Mouse (Mus musculus): ENCODE results near the gene Olfr670. TPM values are rescaled to one million over a fixed set of nuclear protein-coding genes. Genes with fewer than 3 reads are reported as not detected.

The Olfr670 gene
- polyA plus RNA-seq, 1 experiment from 2014 or later: not detected

Other genes starting within 250 kb of the Olfr670 start
- not detected in 2 replicates for gene Usp17le, start 185.2 kb downstream of the Olfr670 start, polyA plus RNA-seq (2014; fragmentation: Nextera tagmentation; extraction: Ambion mirVana)
- gene Usp17lb, start 120.0 kb downstream of the Olfr670 start, polyA plus RNA-seq (2014; fragmentation: Nextera tagmentation; extraction: Ambion mirVana): not detected in 2 replicates
- not detected in 2 replicates for gene Usp17la, start 105.6 kb downstream of the Olfr670 start, polyA plus RNA-seq (2014; fragmentation: Nextera tagmentation; extraction: Ambion mirVana)
- not detected in 2 replicates for gene Olfr665, start 84.6 kb downstream of the Olfr670 start, polyA plus RNA-seq (2014; fragmentation: Nextera tagmentation; extraction: Ambion mirVana)
- not detected in 2 replicates for gene Olfr666, start 66.7 kb downstream of the Olfr670 start, polyA plus RNA-seq (2014; fragmentation: Nextera tagmentation; extraction: Ambion mirVana)
- gene Olfr667, start 41.1 kb downstream of the Olfr670 start, polyA plus RNA-seq (2014; fragmentation: Nextera tagmentation; extraction: Ambion mirVana): not detected in 2 replicates
- not detected in 2 replicates for gene Olfr668, start 34.6 kb downstream of the Olfr670 start, polyA plus RNA-seq (2014; fragmentation: Nextera tagmentation; extraction: Ambion mirVana)
- not detected in 2 replicates for gene Olfr669, start 28.4 kb downstream of the Olfr670 start, polyA plus RNA-seq (2014; fragmentation: Nextera tagmentation; extraction: Ambion mirVana)
- gene Olfr671, start 16.5 kb upstream of the Olfr670 start, polyA plus RNA-seq (2014; fragmentation: Nextera tagmentation; extraction: Ambion mirVana): not detected in 2 replicates
- gene Olfr672, start 39.4 kb upstream of the Olfr670 start, polyA plus RNA-seq (2014; fragmentation: Nextera tagmentation; extraction: Ambion mirVana): not detected in 2 replicates
- gene Olfr675, start 65.8 kb upstream of the Olfr670 start, polyA plus RNA-seq (2014; fragmentation: Nextera tagmentation; extraction: Ambion mirVana): not detected in 2 replicates
- not detected in 2 replicates for gene Olfr676, start 70.1 kb upstream of the Olfr670 start, polyA plus RNA-seq (2014; fragmentation: Nextera tagmentation; extraction: Ambion mirVana)
- not detected in 2 replicates for gene Olfr677, start 88.8 kb upstream of the Olfr670 start, polyA plus RNA-seq (2014; fragmentation: Nextera tagmentation; extraction: Ambion mirVana)
- gene Olfr678, start 101.9 kb upstream of the Olfr670 start, polyA plus RNA-seq (2014; fragmentation: Nextera tagmentation; extraction: Ambion mirVana): not detected in 2 replicates
- not detected in 2 replicates for gene Olfr679, start 118.6 kb upstream of the Olfr670 start, polyA plus RNA-seq (2014; fragmentation: Nextera tagmentation; extraction: Ambion mirVana)
- gene Olfr680-ps1, start 130.2 kb upstream of the Olfr670 start, polyA plus RNA-seq (2014; fragmentation: Nextera tagmentation; extraction: Ambion mirVana): not detected in 2 replicates
- gene Olfr681, start 154.2 kb upstream of the Olfr670 start, polyA plus RNA-seq (2014; fragmentation: Nextera tagmentation; extraction: Ambion mirVana): not detected in 2 replicates
- not detected in 2 replicates for gene Olfr683, start 184.4 kb upstream of the Olfr670 start, polyA plus RNA-seq (2014; fragmentation: Nextera tagmentation; extraction: Ambion mirVana)
- not detected in 2 replicates for gene Olfr684, start 201.0 kb upstream of the Olfr670 start, polyA plus RNA-seq (2014; fragmentation: Nextera tagmentation; extraction: Ambion mirVana)
- not detected in 2 replicates for gene Olfr685, start 223.4 kb upstream of the Olfr670 start, polyA plus RNA-seq (2014; fragmentation: Nextera tagmentation; extraction: Ambion mirVana)
- not detected in 2 replicates for gene Olfr686, start 244.9 kb upstream of the Olfr670 start, polyA plus RNA-seq (2014; fragmentation: Nextera tagmentation; extraction: Ambion mirVana)

Data from limb, embryonic 11.5 days (tissue).